Mouse (Mus musculus) E14TG2a.4 (cell line): ENCODE results near the gene Heyl.

Source experiments
- H3K27me3 ChIP-seq: 2 replicates; pipeline ENCODE4 v1.6.1; 2014; ENCODE audit warnings: low read length, control low read depth; ENCODE audit not compliant: insufficient read depth
- H3K36me3 ChIP-seq: 2 replicates; pipeline ENCODE4 v1.6.1; 2014; ENCODE audit warnings: low read length, control low read depth; ENCODE audit not compliant: insufficient read depth
- H3K4me1 ChIP-seq: replicated peaks from 2 replicates; pipeline ENCODE4 v1.6.1; 2014; ENCODE audit warnings: low read depth, low read length, control low read depth
- H3K4me3 ChIP-seq: replicated peaks from 2 replicates; pipeline ENCODE4 v1.5.1; 2014; ENCODE audit warnings: mild to moderate bottlenecking, low read length
- H3K9me3 ChIP-seq: 2 replicates; pipeline ENCODE4 v1.6.1; 2014; ENCODE audit warnings: low read length, control low read depth
- CTCF ChIP-seq: conservative IDR thresholded peaks from 2 replicates; pipeline ENCODE4 v1.5.1; 2014; ENCODE audit warnings: low read length
- NANOG ChIP-seq: IDR thresholded peaks from 2 replicates; pipeline ENCODE4 v1.6.1; 2014; ENCODE audit warnings: borderline replicate concordance, low read length, mixed read lengths
- POU5F1 ChIP-seq: IDR thresholded peaks from 2 replicates; pipeline ENCODE4 v1.6.1; 2014; ENCODE audit warnings: low read length, borderline replicate concordance

Gene Heyl

GRCm38 (mm10) chr4:123223309-123223708, 10.0 kb upstream of the Heyl start:
- Histone ChIP-seq H3K36me3 (no peaks in the 10 kb centered on the region), H3K4me3 (no peak overlapping the region), H3K27me3 (peaks cover 37% of the 10 kb centered on the region), H3K9me3 (no peaks in the 10 kb centered on the region), H3K4me1 (peaks cover 9% of the 10 kb centered on the region)
- TF ChIP-seq CTCF (peak; percentile 73), POU5F1 (no peak)

GRCm38 (mm10) chr4:123225718-123226403, 7.5 kb upstream of the Heyl start:
- Histone ChIP-seq H3K27me3 (peaks cover 57% of the 10 kb centered on the region), H3K4me1 (peaks cover 3% of the 10 kb centered on the region; the same call in 1 of the 2 replicates), H3K4me3 (no peak overlapping the region), H3K9me3 (no peaks in the 10 kb centered on the region), H3K36me3 (no peaks in the 10 kb centered on the region)
- TF ChIP-seq POU5F1: no peak
- TF ChIP-seq CTCF: no peak
- TF ChIP-seq NANOG: no peak

- no peaks in the 10 kb centered on the region for H3K36me3 ChIP-seq
- peaks cover 11% of the 10 kb centered on the region for H3K4me1 ChIP-seq
- no peak for TF ChIP-seq POU5F1
- TF ChIP-seq CTCF: no peak
- TF ChIP-seq NANOG: no peak
- no peak overlapping the region for H3K4me3 ChIP-seq
- H3K27me3 ChIP-seq: peaks cover 70% of the 10 kb centered on the region
- no peaks in the 10 kb centered on the region for H3K9me3 ChIP-seq
Measured at GRCm38 (mm10) chr4:123227707-123228106, 5.6 kb upstream of the Heyl start.

- Histone ChIP-seq H3K4me3 (no peak overlapping the region), H3K9me3 (no peaks in the 10 kb centered on the region), H3K36me3 (no peaks in the 10 kb centered on the region), H3K4me1 (peaks cover 17% of the 10 kb centered on the region), H3K27me3 (peaks cover 76% of the 10 kb centered on the region)
- no peak for TF ChIP-seq CTCF
- no peak for TF ChIP-seq POU5F1
- TF ChIP-seq NANOG: no peak
Measured at GRCm38 (mm10) chr4:123228270-123228669, 5.1 kb upstream of the Heyl start.

- peak overlapping the region; percentile 51 for H3K4me3 ChIP-seq
Measured at GRCm38 (mm10) chr4:123229166-123229565, 4.2 kb upstream of the Heyl start.

GRCm38 (mm10) chr4:123232841-123233240, 515 bp upstream of the Heyl start:
- H3K4me3 ChIP-seq: peak overlapping the region; percentile 77; the same call in 1 of the 2 replicates
- peaks cover 22% of the 10 kb centered on the region for H3K4me1 ChIP-seq
- no peaks in the 10 kb centered on the region for H3K9me3 ChIP-seq
- H3K27me3 ChIP-seq: peaks cover 94% of the 10 kb centered on the region
- H3K36me3 ChIP-seq: no peaks in the 10 kb centered on the region
- TF ChIP-seq CTCF (no peak), POU5F1 (no peak), NANOG (no peak)

More at GRCm38 (mm10) chr4:123229166-123229565, 4.2 kb upstream of the Heyl start:
- TF ChIP-seq CTCF (no peak), POU5F1 (no peak), NANOG (no peak)
- H3K4me1 ChIP-seq: peaks cover 22% of the 10 kb centered on the region
- no peaks in the 10 kb centered on the region for H3K36me3 ChIP-seq
- peaks cover 85% of the 10 kb centered on the region for H3K27me3 ChIP-seq
- no peaks in the 10 kb centered on the region for H3K9me3 ChIP-seq

GRCm38 (mm10) chr4:123235835-123236430, 2.6 kb downstream of the Heyl start:
- H3K27me3 ChIP-seq: peaks cover 95% of the 10 kb centered on the region
- no peaks in the 10 kb centered on the region for H3K36me3 ChIP-seq
- H3K4me1 ChIP-seq: peaks cover 30% of the 10 kb centered on the region
- 0 out of 2 replicates have a peak, but pooled peaks cover 3% of the 10 kb centered on the region for H3K9me3 ChIP-seq
- no peak overlapping the region for H3K4me3 ChIP-seq
- TF ChIP-seq NANOG (no peak), POU5F1 (no peak), CTCF (no peak)

- H3K4me3 ChIP-seq: no peak overlapping the region
- TF ChIP-seq NANOG (no peak), CTCF (no peak), POU5F1 (no peak)
- peaks cover 99% of the 10 kb centered on the region for H3K27me3 ChIP-seq
Measured at GRCm38 (mm10) chr4:123236431-123237031, 3.2 kb downstream of the Heyl start.

More at GRCm38 (mm10) chr4:123236431-123237031, 3.2 kb downstream of the Heyl start:
- H3K9me3 ChIP-seq: 0 out of 2 replicates have a peak, but pooled peaks cover 3% of the 10 kb centered on the region
- peaks cover 30% of the 10 kb centered on the region for H3K4me1 ChIP-seq
- no peaks in the 10 kb centered on the region for H3K36me3 ChIP-seq
